Mouse (Mus musculus) mouse embryonic stem cell (cell line): Measurements from ENCODE around the gene Atrn.

Experiments used
- in situ Hi-C, 2 experiments: fragments of 300-500 bp; cut with MboI; formaldehyde crosslinking; loops; 1 replicate in 1 of 2; 3 replicates in 1 of 2; pipeline ENCODE4 v1.14.3; 2019 to 2020; ENCODE audit warnings: low sequenced_read_pairs in 2 of 2, low pct_unique_long_range_greater_than_20kb in 1 of 2, mixed read lengths in 1 of 2; ENCODE audit not compliant: unreplicated experiment in 1 of 2

Atrn gene

GRCm38 (mm10) chr2:131058672-131059071 lies 152.4 kb downstream of the Atrn start:
- in situ Hi-C loops = loop anchor here (10.0 to 25.0 kb wide), 2 partner anchors 356 to 454 kb away; no protein-coding TSS in a partner anchor

- in situ Hi-C loops = loop anchor here (10.0 to 25.0 kb wide), 2 partner anchors 355 to 453 kb away; no protein-coding TSS in a partner anchor
Measured at GRCm38 (mm10) chr2:131059377-131059776, 153.1 kb downstream of the Atrn start.

GRCm38 (mm10) chr2:131059781-131060540 lies 153.7 kb downstream of the Atrn start:
- in situ Hi-C loops = loop anchor here (10.0 to 25.0 kb wide), 2 partner anchors 355 to 452 kb away; no protein-coding TSS in a partner anchor

DNA sequence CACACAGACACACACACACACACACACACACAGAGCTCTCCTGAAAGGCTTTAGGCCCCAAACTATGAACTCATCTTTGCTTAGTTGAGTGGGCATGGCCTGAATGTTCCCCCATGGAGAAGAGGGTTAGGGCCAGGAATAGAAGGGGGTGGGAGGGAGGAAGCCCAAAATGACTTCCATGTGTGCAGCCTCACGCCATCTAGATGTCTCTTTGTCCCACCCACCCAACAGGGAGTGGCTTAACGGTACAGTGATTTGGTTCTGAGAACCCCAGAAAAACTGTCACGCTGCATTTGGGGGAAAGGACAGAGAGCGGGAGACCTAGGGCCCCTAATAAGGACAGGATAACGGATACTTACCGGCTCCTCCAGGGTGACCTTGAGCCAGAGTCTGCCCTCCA lies 154.5 kb downstream of the Atrn start:
- in situ Hi-C loops = loop anchor here in 1 of 2 experiments (25.0 kb wide), 1 partner anchor 452 kb away; no protein-coding TSS in a partner anchor

GRCm38 (mm10) chr2:131061607-131062006 lies 155.3 kb downstream of the Atrn start:
- in situ Hi-C loops = loop anchor here in 1 of 2 experiments (25.0 kb wide), 1 partner anchor 451 kb away; no protein-coding TSS in a partner anchor

DNA sequence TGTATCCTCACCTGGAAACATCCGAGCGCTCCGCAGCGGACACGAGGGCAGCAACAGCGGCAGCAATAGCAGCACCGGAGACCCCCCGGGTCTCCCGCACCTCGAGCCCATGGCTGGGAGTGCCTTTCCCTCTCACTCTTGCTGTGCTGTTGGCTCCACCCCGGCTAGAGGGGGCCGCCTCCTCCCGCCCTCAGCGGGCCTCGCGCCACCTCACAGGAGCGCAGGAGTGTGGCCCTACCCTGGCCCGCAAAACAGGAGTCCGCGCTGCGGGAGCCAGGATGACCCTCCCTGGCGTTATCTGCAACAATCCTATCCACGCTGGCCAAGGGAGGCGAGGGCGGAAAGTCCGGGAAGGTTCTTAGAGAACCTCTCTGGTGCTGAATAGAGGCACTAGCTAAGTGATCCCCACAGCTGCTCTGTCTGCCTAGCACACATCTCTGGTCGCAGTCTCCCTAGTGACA lies 157.1 kb downstream of the Atrn start, which contains the start of gene Adam33:
Adam33 (minus strand) TSS at position 411 of the 461 bp plus-strand sequence.
- in situ Hi-C loops = loop anchor here in 1 of 2 experiments (25.0 kb wide), 1 partner anchor 449 kb away; no protein-coding TSS in a partner anchor

- in situ Hi-C loops = loop anchor here in 1 of 2 experiments (25.0 kb wide), 1 partner anchor 446 kb away; no protein-coding TSS in a partner anchor
Measured at GRCm38 (mm10) chr2:131066342-131066741, 160.0 kb downstream of the Atrn start.

DNA sequence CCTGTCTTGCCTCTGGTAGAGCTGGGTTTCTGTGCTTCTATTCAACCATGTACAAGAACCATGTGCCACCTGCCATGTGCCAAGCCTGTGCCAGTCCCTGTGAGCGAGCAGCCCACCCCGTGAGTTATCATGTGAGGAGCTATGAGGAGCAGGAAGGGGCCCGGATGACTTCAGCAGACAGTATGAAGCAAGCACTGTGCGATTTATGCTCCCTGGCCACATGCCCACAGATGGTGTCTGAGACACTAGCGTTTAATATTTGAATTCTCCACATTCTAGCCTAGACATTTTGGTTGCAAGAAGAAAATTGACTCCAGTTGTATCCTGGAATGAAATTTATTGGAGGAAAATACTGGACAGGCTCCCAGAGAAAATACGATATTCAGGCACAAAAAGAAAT lies 161.2 kb downstream of the Atrn start:
- in situ Hi-C loops = loop anchor here in 1 of 2 experiments (25.0 kb wide), 1 partner anchor 445 kb away; no protein-coding TSS in a partner anchor

DNA sequence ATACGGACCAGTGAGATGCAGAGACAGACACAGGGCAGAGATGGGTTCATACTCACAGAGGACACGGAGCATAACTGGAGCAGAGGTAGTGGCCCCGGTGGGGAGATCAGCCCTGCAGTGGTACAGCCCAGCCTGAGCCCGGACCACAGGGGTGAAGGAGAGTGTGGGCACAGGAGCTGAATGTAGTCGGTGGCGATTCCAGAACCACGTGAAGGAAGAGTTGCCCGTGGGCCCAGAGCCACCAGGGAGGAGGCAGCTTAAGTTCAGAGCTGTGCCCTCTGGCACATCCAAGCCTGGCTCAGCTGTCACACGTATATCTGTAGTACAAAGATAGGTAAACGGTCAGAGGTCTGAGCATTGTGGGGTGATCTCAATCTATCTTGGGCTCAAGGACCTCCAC lies 166.2 kb downstream of the Atrn start:
- in situ Hi-C loops = loop anchor here in 1 of 2 experiments (25.0 kb wide), 1 partner anchor 440 kb away; no protein-coding TSS in a partner anchor
